Mouse (Mus musculus) ES-CJ7 (cell line): Measurements from ENCODE around the gene BC029722.

Source experiments
- DNase-seq: peaks from one replicate; pipeline ENCODE4 v3.0.0; 2011; ENCODE audit warnings: low read depth, low spot score

BC029722 gene

DNA sequence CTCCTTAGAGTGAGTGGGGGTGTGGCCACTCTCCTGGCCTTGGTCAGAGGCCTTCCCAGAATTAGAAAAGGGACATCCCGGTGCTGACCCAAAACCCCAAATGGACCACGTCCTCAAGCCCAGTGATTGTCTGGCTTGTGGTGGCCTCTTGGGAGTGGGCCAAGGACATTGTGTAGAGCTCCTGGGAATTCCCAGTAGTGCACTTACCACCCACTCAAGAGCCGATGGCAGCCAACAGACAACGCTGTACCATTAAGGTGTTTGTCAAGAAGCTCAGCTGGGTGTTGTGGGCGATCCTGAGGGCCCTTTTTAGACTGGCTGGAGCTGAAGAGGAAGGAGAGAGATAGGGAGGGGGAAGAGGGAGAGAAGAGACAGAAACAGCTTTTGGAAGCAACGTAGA is 34.7 kb downstream of the BC029722 start:
- DNase-seq: no peak

DNA sequence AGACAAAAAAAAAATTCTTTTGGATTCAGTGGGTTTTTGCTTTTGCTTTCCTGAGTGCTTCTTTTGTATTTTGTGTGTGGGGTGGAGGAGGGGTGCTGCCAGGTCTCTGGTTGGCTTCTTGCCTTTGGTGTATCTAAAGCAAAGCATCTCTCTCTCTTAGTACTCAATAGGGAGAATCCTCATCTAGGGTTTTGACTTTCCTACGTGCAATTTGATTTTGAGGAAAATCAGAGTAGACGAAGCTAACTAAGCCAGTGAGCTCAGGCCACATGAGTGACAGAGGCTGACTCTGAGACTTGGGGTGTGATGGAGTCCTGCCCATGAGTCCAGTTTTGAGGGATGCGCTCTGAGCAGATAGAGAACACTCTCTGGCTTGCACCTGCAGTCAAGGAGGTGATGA is 39.7 kb downstream of the BC029722 start:
- no peak for DNase-seq

DNA sequence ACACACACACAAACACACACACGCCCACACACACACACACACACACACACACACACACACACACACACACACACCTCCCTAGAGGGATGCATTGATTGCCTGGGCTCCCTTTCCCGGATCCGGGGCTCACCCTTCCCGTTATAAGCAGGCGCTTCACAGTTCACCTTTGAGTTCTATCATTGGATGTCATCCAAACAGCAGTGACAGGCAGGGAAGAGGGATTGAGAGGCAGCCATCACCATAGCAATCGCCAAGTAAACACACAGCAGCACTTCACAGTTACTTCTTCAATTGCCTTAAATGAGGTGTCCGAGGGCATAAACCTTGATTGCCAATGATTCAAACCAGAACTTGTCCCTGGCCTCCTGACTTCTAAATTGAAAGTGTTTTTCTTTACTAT is 40.2 kb downstream of the BC029722 start:
- no peak for DNase-seq

DNA sequence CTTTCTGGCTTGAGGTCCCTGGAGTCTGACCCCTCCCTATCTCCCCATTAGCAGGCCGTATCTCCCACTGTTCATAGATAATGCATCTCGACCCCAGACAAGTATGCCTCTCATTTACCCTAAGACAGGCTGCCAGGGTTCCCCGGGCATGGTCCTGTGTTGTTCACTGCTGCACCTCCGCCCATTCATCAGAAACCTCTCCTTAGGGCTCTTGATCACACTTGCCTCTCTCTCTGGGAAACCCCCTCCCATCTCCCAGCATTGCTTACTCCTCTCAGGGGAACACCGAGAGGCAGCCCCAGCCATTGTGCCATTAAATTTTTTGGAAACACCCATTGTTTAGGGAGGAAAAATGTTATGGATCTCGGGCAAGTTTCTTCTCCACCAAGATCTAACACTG is 41.2 kb downstream of the BC029722 start:
- DNase-seq: no peak

DNA sequence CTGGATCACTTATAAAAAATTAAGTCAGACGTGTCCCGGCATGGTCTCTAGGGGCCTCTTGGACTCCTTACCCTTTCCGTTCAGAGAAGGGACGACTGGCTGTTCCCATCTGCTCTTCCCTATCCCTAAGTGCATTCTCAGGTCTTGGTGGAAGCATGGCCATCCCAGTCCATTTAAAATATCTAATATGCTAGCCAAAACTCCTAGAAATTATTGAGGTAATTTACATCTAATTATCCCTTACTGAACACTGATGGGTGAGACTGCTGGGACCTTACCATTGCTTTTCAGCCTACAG is 41.6 kb downstream of the BC029722 start:
- no peak for DNase-seq

DNA sequence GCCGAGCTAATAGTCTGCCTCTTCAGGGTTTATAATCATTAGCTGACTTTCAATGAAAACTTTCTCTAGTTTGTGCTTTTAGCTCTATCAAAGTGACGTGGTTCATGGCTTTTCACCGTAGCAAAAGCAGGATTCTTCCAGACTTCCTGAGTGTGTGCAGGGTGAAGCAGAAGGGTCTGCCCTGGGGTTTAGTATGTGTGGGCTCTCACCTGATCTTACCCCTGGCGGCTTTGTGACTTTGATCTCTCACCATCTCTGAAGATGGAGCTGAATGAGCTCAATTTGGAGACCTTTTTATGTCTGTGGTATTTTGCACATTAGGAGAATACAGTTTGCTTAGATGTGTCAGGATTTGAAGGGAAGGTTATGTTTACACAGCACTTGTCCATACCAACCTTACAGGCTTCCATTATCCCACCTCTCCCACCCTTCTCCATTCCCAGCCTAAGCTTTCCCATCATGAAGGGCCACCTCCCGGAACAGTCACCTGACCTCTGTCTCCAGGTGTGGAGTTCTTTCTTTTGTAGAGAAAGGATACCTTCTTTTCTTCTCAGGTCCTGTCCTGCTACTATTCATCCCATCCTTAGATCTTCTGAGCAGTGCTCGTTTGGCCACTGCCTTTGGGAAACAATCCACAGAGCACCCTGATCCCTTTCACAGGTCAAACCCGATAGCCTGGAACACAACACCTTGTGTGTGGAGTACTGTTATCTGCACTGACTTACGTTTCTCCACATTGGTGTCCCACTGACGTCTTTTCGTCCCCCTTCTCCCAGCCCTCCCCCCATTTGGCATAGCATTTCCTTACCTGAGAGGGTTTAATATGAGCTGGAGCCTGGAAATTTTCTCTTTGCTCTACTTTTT is 42.2 kb downstream of the BC029722 start:
- DNase-seq: no peak

DNA sequence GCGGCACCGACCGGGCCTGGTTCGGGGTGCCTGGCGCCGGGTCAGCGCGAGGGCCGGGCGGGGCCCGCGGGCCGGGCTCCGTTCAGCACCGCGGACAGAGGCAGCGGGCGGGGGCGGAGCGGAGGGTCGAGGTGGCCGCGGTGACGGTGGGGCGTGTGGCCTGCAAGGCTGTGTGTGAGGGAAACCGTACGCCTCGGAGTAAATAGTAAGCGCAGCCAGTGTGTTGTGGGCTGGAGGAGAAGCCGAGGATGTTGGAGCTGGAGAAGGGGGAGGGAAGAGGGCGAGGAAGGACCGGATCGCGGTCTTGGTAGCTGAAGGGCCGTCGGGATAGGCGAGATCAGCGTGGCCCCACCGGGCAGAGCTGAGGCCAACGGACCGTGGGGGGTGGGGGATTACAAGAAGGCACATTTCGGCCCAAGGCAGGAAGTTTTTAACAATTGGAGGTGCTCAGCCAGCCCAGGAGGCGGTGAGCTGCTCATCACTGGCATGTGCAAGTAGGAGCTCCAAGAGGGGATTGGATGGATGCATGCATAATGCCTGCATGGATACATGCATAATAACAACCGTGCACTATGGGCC is 43.5 kb downstream of the BC029722 start:
- peak; percentile 35 for DNase-seq

DNA sequence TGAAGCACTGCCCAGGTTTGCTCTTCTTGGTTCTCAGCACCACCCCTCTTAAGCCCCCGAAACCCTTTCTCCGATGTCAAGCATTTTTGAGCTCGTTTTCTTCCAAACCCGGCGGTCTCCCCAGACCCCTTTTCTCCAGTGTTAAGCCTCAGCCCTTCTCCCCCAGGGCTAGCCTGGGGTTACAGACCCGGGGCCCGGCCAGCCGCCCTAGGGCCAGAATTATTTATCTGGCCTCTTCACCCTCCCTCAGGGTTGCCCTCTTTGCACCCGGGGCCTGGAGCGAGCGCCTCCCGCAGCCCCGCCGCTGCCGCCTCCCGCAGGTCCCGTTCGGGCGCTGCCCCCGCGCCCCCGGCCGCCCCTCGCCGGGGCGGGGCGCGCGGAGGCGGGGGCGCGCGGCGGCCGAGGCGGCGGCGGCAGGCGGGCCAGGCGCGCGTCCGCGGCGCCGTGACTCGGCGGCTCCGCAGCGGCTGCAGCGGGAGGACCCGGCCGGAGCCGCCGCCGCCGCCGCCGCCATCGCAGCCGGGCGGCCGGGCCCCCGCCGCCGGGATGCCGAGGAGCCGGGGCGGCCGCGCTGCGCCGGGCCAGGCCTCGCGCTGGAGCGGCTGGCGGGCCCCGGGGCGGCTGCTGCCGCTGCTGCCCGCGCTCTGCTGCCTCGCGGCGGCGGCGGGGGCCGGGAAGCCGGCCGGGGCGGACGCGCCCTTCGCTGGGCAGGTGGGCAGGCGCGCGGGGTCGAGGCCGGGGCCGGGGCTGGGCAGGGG is 44.1 kb downstream of the BC029722 start, which contains the start of gene Mmp24:
Mmp24 (plus strand) TSS at position 416 of the 758 bp plus-strand sequence.
- no peak for DNase-seq

DNA sequence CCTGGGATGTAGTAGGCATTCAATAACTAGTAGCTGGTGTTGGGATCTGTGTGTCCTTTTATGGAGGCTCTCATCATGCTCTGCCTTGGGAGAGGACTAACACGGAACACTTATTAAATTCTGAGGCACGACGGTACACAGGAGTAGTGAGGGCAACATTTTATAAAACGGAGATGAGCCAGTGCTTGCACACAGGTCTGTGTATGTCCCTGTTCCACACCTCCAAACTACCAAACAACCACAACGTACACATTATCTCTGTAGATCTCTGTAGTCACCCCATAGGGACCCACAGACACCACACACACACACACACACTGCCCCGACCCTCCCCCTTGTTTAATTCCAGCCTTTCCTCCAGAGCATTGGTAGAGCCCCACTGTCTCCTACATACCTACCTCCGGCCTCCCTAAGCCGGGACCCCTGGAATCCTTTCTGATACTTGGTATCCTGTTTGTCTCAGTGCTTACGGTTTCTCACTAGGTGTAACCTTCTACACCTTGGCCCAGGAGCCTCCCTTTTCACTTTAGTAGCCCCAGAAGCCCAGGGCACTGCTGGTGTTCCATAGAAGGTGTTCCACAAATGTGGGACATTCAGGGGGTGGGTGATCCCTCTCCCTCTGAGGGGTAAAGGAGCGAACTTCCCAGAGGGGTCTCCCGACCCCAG is 44.8 kb downstream of the BC029722 start:
- DNase-seq: no peak

DNA sequence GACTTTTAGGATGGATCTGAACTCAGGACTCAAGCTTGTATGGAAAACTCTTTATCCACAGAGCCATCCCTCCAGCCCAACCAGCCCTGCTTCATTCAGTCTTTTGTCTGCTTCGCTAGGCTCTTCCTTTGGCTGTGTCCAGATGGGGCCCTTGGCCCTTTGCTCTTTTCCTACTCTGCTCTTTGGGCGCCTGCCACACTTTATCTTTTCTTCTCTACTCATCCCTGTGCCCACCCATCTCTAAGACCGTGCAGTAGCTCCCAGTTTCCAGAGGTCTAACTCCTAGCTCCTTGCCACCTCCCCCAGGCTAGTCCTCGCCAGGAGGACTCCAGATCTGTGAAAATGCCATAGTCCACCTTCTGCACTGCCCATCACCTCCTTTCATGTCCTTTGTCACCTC is 45.6 kb downstream of the BC029722 start:
- DNase-seq: no peak
